29 mouse cellular contexts compared by ENCODE assay signal in the genomic region with DNA sequence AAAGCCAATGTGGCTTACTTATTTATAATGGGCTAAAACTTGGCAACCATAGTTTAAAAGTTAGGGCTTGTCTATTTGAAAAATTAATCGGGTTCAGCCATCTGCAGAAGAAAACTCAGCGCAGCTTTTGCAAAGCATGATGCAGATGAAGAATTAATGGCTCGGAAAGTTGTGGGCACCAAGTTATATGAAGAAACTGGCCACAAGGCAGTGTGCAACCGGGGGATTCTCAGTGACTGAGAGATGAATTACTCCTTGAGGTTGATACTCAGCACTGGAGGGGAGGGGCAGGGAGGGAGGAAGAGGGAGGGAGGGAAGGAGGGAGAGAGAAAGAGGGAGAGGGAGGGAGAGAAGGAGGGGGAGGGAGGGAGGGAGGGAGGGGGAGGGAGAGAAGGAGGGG. TPM values are rescaled to one million over a fixed set of nuclear protein-coding genes. Genes with fewer than 3 reads are reported as not detected.
"Had no signal": no experiment of that assay in that cellular context is flagged by ENCODE, and none has a peak within 500 bp of the region (broad histone marks: within the 10 kb centered on the region; RNA-seq: fewer than 3 reads in every experiment).

No protein-coding gene starts in this region.

- H3K4me2 ChIP-seq: embryonic facial prominence, embryonic 12.5 days; embryonic facial prominence, embryonic 13.5 days; embryonic facial prominence, embryonic 15.5 days; forebrain, embryonic 12.5 days; forebrain, embryonic 13.5 days; forebrain, embryonic 15.5 days had no signal

- ATAC-seq: forebrain, embryonic 13.5 days; forebrain, embryonic 14.5 days; forebrain, embryonic 15.5 days; forebrain, embryonic 16.5 days; forebrain, postnatal 0 days had no signal

- H3K9me3 ChIP-seq: embryonic facial prominence, embryonic 10.5 days; embryonic facial prominence, embryonic 12.5 days; embryonic facial prominence, embryonic 13.5 days; embryonic facial prominence, embryonic 15.5 days; forebrain, embryonic 10.5 days; forebrain, embryonic 12.5 days; forebrain, embryonic 13.5 days; forebrain, embryonic 15.5 days had no signal

- H3K4me1 ChIP-seq: embryonic facial prominence, embryonic 12.5 days; forebrain, embryonic 10.5 days; forebrain, embryonic 12.5 days; forebrain, embryonic 13.5 days; forebrain, embryonic 15.5 days had no signal

- H3K27ac ChIP-seq: embryonic facial prominence, embryonic 10.5 days; embryonic facial prominence, embryonic 12.5 days; embryonic facial prominence, embryonic 13.5 days; embryonic facial prominence, embryonic 15.5 days; forebrain, embryonic 10.5 days; forebrain, embryonic 12.5 days; forebrain, embryonic 13.5 days; forebrain, embryonic 15.5 days; gastrocnemius, adult 2 months; heart, adult 2 months had no signal

- DNase-seq: cerebellum, adult 9-10 months; cerebellum, adult 9-11 months; cerebellum, postnatal 10 days; cerebellum, postnatal 14 days; cerebellum, postnatal 25 days; cerebellum, postnatal 36 days; embryo, embryonic 11 days; forebrain, postnatal 0 days; gastrocnemius, adult 2 months; gastrocnemius, postnatal 10 days; gastrocnemius, postnatal 14 days; gastrocnemius, postnatal 25 days; gastrocnemius, postnatal 36 days; heart, adult 18-20 months; heart, adult 2 months had no signal

- H3K36me3 ChIP-seq: embryonic facial prominence, embryonic 10.5 days; embryonic facial prominence, embryonic 12.5 days; embryonic facial prominence, embryonic 13.5 days; embryonic facial prominence, embryonic 15.5 days; forebrain, embryonic 10.5 days; forebrain, embryonic 12.5 days; forebrain, embryonic 15.5 days had no signal

- H3K4me3 ChIP-seq: embryonic facial prominence, embryonic 10.5 days; embryonic facial prominence, embryonic 12.5 days; embryonic facial prominence, embryonic 13.5 days; embryonic facial prominence, embryonic 15.5 days; erythroblast, embryonic 14.5 days; forebrain, embryonic 10.5 days; forebrain, embryonic 12.5 days; forebrain, embryonic 13.5 days; forebrain, embryonic 15.5 days; gastrocnemius, adult 2 months; heart, adult 2 months had no signal

- H3K27me3 ChIP-seq: embryonic facial prominence, embryonic 12.5 days; embryonic facial prominence, embryonic 13.5 days; embryonic facial prominence, embryonic 15.5 days; forebrain, embryonic 15.5 days had no signal

- H3K9ac ChIP-seq: embryonic facial prominence, embryonic 12.5 days; embryonic facial prominence, embryonic 13.5 days; embryonic facial prominence, embryonic 15.5 days; forebrain, embryonic 12.5 days; forebrain, embryonic 13.5 days; forebrain, embryonic 15.5 days; forebrain, postnatal 0 days had no signal

RNA-seq across cellular contexts. Expression of a gene that starts 37.4 kb away (rescaled TPM):
- polyA plus RNA-seq: embryonic facial prominence, embryonic 11.5 days; erythroblast, embryonic 14.5 days; forebrain, embryonic 11.5 days; forebrain, embryonic 12.5 days; forebrain, embryonic 13.5 days had no signal

RNA-seq across cellular contexts. Expression of a gene that starts 44.7 kb away (rescaled TPM):
- polyA plus RNA-seq: embryonic facial prominence, embryonic 10.5 days; embryonic facial prominence, embryonic 11.5 days; embryonic facial prominence, embryonic 13.5 days; erythroblast, embryonic 14.5 days; forebrain, embryonic 10.5 days; forebrain, embryonic 11.5 days; forebrain, embryonic 12.5 days; gonadal fat pad, adult 2 months; heart, adult 2 months had no signal
